Comparison of ENCODE assay signal across 11 mouse cellular contexts in the genomic region with DNA sequence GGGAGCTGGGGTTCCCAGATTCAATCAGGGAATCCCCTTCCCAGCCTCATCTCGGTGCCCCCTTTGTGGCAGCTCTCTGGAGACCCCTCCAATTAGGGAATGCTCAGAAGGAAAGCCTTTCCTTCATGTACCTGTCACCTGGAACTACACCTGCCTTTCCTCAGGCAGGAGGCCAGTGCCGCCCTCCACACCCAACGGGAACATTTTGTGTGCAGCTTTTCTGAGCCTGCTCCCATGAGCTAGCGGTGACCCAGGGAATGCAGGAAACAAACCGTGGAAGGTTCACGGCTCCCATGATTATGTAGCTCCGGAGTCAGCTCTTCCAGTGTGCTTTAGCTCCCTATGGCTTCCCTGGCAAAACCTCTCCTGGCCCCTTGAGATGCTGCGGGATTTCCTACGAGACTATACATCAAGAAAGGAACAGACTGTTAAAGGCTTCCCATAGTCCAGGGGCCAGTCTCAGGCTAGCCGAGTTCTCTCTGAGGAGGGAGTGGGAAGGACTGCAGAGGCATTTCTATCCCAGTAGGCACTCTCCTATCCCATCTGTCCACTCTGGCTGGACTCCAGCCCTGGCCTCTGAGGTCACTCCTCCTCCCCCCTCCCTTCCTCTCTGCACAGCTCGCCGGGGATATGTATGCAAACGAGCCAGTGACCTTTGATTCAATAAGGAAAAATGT. TPM values are rescaled to one million over a fixed set of nuclear protein-coding genes. Genes with fewer than 3 reads are reported as not detected.
DNase-seq lines count a peak whose midpoint lies in the region; ATAC-seq lines count a peak whose summit lies in the region.
"Had no signal": no experiment of that assay in that cellular context is flagged by ENCODE, and none has a peak within 500 bp of the region (broad histone marks: within the 10 kb centered on the region; RNA-seq: fewer than 3 reads in every experiment).

No protein-coding gene starts in this region.

- peaks cover 16% of the 10 kb centered on the region for H3K4me1 ChIP-seq in forebrain, embryonic 13.5 days

- peaks cover 22% of the 10 kb centered on the region for H3K27me3 ChIP-seq in forebrain, embryonic 13.5 days
- H3K27me3 ChIP-seq: embryonic facial prominence, embryonic 15.5 days had no signal

- H3K4me2 ChIP-seq in forebrain, embryonic 13.5 days: no peak overlapping the region
- H3K4me2 ChIP-seq: embryonic facial prominence, embryonic 15.5 days; midbrain, embryonic 12.5 days had no signal

- no peak overlapping the region for H3K27ac ChIP-seq in forebrain, embryonic 13.5 days
- H3K27ac ChIP-seq: embryonic facial prominence, embryonic 15.5 days; midbrain, embryonic 12.5 days had no signal

- WGBS in forebrain, embryonic 13.5 days: 55% methylated on average over 13 of the region's 13 CpGs

- H3K4me3 ChIP-seq in forebrain, embryonic 13.5 days: no peak overlapping the region
- H3K4me3 ChIP-seq: embryonic facial prominence, embryonic 15.5 days; midbrain, embryonic 12.5 days had no signal

- no peaks in the 10 kb centered on the region for H3K36me3 ChIP-seq in forebrain, embryonic 13.5 days (ENCODE audit: poor library complexity, severe bottlenecking)
- H3K36me3 ChIP-seq: embryonic facial prominence, embryonic 15.5 days; G1E; midbrain, embryonic 12.5 days had no signal

- H3K9me3 ChIP-seq in forebrain, embryonic 13.5 days (replicated peaks): no peaks in the 10 kb centered on the region
- H3K9me3 ChIP-seq: embryonic facial prominence, embryonic 15.5 days; G1E; midbrain, embryonic 12.5 days had no signal

- peak; percentile 56 for DNase-seq in ovary, adult 18-20 months (ENCODE audit: low spot score)
- no peak for DNase-seq in ovary, postnatal 14 days (ENCODE audit: low spot score)
- DNase-seq in gastrocnemius, adult 8-10 months (ENCODE audit: low spot score in 2 of 2): peak; percentile 77 to 86
- peak; percentile 42 to 59 for DNase-seq in kidney, adult 8-10 months
- DNase-seq in lung, postnatal 14 days: peak; percentile 64
- no peak for DNase-seq in thymus, postnatal 10 days (ENCODE audit: low spot score in 2 of 2)
- DNase-seq in spleen, postnatal 14 days (ENCODE audit: low spot score in 2 of 2): no peak

- H3K9ac ChIP-seq in forebrain, embryonic 13.5 days: no peak overlapping the region
- H3K9ac ChIP-seq: embryonic facial prominence, embryonic 15.5 days; midbrain, embryonic 12.5 days had no signal

- ATAC-seq in forebrain, embryonic 13.5 days: no peak

RNA-seq across cellular contexts. Expression of a gene that starts 5.0 kb away (rescaled TPM):
- 100 to 1,000 TPM; 283 to 320 (median 317) TPM for total RNA-seq in gastrocnemius, adult 8-10 months (2022)
- 7.6 and 9.0 TPM in 2 replicates for polyA plus RNA-seq in forebrain, embryonic 13.5 days (2015; fragmentation: Nextera tagmentation; extraction: Ambion mirVana)

RNA-seq across cellular contexts. Expression of a gene that starts 10.0 kb away (rescaled TPM):
- 1,000 to 10,000 TPM; 2,187 to 2,605 (median 2,481) TPM for total RNA-seq in gastrocnemius, adult 8-10 months (2022)
- polyA plus RNA-seq in forebrain, embryonic 13.5 days (2015; fragmentation: Nextera tagmentation; extraction: Ambion mirVana): 0.81 and 1.1 TPM in 2 replicates

RNA-seq across cellular contexts. Expression of a gene that starts 52.3 kb away (rescaled TPM):
- 10 to 100 TPM; 38.7 to 46.5 (median 44.1) TPM for total RNA-seq in gastrocnemius, adult 8-10 months (2022)
- polyA plus RNA-seq in forebrain, embryonic 13.5 days (2015; fragmentation: Nextera tagmentation; extraction: Ambion mirVana): 140 and 142 TPM in 2 replicates

Comparison
In these comparisons a context has a peak if more than half of its experiments do, and no peak if none do; other contexts are left out.
1. DNase-seq: peak in ovary, adult 18-20 months (single experiment), gastrocnemius, adult 8-10 months (2 of 2), kidney, adult 8-10 months (2 of 2) and lung, postnatal 14 days (single experiment); none in ovary, postnatal 14 days (single experiment), thymus, postnatal 10 days (0 of 2) and spleen, postnatal 14 days (0 of 2).